ENCODE assay signal across 27 mouse cellular contexts in the genomic region with DNA sequence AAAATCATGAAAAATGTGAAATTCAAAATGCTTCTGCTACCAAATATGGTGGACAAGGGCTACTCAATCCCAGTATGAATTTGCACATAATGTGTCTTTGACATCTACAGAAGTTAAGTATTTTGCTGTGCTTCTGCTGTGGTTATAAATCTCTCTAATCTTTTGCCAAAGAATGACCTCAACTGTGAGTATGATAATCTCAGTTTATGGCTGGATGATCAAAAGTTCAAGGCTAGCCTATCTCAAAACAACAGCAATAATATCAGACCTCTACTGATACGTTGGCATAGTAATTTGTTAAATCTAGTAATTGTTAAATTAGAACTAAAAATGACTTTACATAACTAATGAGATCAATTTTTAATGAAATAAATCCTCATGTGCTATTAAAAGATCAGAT. TPM values are rescaled to one million over a fixed set of nuclear protein-coding genes. Genes with fewer than 3 reads are reported as not detected.
"Had no signal": no experiment of that assay in that cellular context is flagged by ENCODE, and none has a peak within 500 bp of the region (broad histone marks: within the 10 kb centered on the region; RNA-seq: fewer than 3 reads in every experiment).

No protein-coding gene starts in this region.

- ATAC-seq: forebrain, embryonic 13.5 days; forebrain, embryonic 14.5 days; forebrain, embryonic 15.5 days; forebrain, embryonic 16.5 days; forebrain, postnatal 0 days had no signal

- H3K9ac ChIP-seq: embryonic facial prominence, embryonic 12.5 days; embryonic facial prominence, embryonic 13.5 days; embryonic facial prominence, embryonic 15.5 days; forebrain, embryonic 12.5 days; forebrain, embryonic 13.5 days; forebrain, embryonic 15.5 days; forebrain, postnatal 0 days had no signal

- H3K4me2 ChIP-seq: embryonic facial prominence, embryonic 12.5 days; embryonic facial prominence, embryonic 13.5 days; embryonic facial prominence, embryonic 15.5 days; forebrain, embryonic 12.5 days; forebrain, embryonic 13.5 days; forebrain, embryonic 15.5 days had no signal

- H3K9me3 ChIP-seq: embryonic facial prominence, embryonic 10.5 days; embryonic facial prominence, embryonic 12.5 days; embryonic facial prominence, embryonic 13.5 days; embryonic facial prominence, embryonic 15.5 days; forebrain, embryonic 10.5 days; forebrain, embryonic 12.5 days; forebrain, embryonic 13.5 days; forebrain, embryonic 15.5 days had no signal

- H3K36me3 ChIP-seq: embryonic facial prominence, embryonic 10.5 days; embryonic facial prominence, embryonic 12.5 days; embryonic facial prominence, embryonic 13.5 days; embryonic facial prominence, embryonic 15.5 days; forebrain, embryonic 10.5 days; forebrain, embryonic 12.5 days; forebrain, embryonic 15.5 days had no signal

- H3K27me3 ChIP-seq: embryonic facial prominence, embryonic 12.5 days; embryonic facial prominence, embryonic 13.5 days; embryonic facial prominence, embryonic 15.5 days; forebrain, embryonic 12.5 days; forebrain, embryonic 13.5 days; forebrain, embryonic 15.5 days had no signal

- DNase-seq: cerebellum, adult 2 months; cerebellum, adult 8-10 months; cerebellum, adult 9-10 months; cerebellum, adult 9-11 months; cerebellum, postnatal 10 days; cerebellum, postnatal 14 days; cerebellum, postnatal 25 days; embryo, embryonic 11 days; forebrain, postnatal 0 days; gastrocnemius, adult 2 months; gastrocnemius, postnatal 10 days; gastrocnemius, postnatal 14 days; gastrocnemius, postnatal 25 days; gastrocnemius, postnatal 36 days; heart, adult 18-20 months; heart, adult 2 months had no signal

- H3K27ac ChIP-seq: embryonic facial prominence, embryonic 10.5 days; embryonic facial prominence, embryonic 12.5 days; embryonic facial prominence, embryonic 13.5 days; embryonic facial prominence, embryonic 15.5 days; forebrain, embryonic 10.5 days; forebrain, embryonic 12.5 days; forebrain, embryonic 13.5 days; forebrain, embryonic 15.5 days; gastrocnemius, adult 2 months; heart, adult 2 months had no signal

- H3K4me3 ChIP-seq: embryonic facial prominence, embryonic 10.5 days; embryonic facial prominence, embryonic 12.5 days; embryonic facial prominence, embryonic 13.5 days; embryonic facial prominence, embryonic 15.5 days; erythroblast, embryonic 14.5 days; forebrain, embryonic 10.5 days; forebrain, embryonic 12.5 days; forebrain, embryonic 13.5 days; forebrain, embryonic 15.5 days; gastrocnemius, adult 2 months; heart, adult 2 months had no signal

- H3K4me1 ChIP-seq: embryonic facial prominence, embryonic 10.5 days; forebrain, embryonic 10.5 days; forebrain, embryonic 12.5 days; forebrain, embryonic 13.5 days had no signal

RNA-seq across cellular contexts. Expression of a gene that starts 44.0 kb away (rescaled TPM):
- polyA plus RNA-seq: erythroblast, embryonic 14.5 days had no signal
